Mouse (Mus musculus) midbrain, embryonic 12.5 days (tissue): ENCODE results near the gene Kcnh6. TPM values are rescaled to one million over a fixed set of nuclear protein-coding genes. Genes with fewer than 3 reads are reported as not detected.

ENCODE experiments used
- ATAC-seq: fragments of 200-750 bp; cut with Nextera tagmentation; 2 replicates; pipeline ENCODE4 v1.8.0; 2017; ENCODE audit warnings: low read depth, moderate TSS enrichment, moderate library complexity; ENCODE audit not compliant: low FRiP score
- H3K27ac ChIP-seq: fragments of 300-500 bp; sonication (generic); replicated peaks from 2 replicates; pipeline ENCODE4 v1.5.1; 2016; ENCODE audit warnings: mild to moderate bottlenecking
- H3K27me3 ChIP-seq: fragments of 300-500 bp; sonication (generic); 2 replicates; pipeline ENCODE4 v1.6.1; 2016; ENCODE audit warnings: mild to moderate bottlenecking
- H3K36me3 ChIP-seq: fragments of 300-500 bp; sonication (generic); 2 replicates; pipeline ENCODE4 v1.6.1; 2016
- H3K4me1 ChIP-seq: fragments of 300-500 bp; sonication (generic); 2 replicates; pipeline ENCODE4 v1.6.1; 2016
- H3K4me2 ChIP-seq: fragments of 300-500 bp; sonication (generic); replicated peaks from 2 replicates; pipeline ENCODE4 v1.6.1; 2016; ENCODE audit warnings: mild to moderate bottlenecking, moderate library complexity
- H3K4me3 ChIP-seq: fragments of 300-500 bp; sonication (generic); 2 replicates; pipeline ENCODE4 v1.5.1; 2016; ENCODE audit warnings: mild to moderate bottlenecking
- H3K9ac ChIP-seq: fragments of 300-500 bp; sonication (generic); replicated peaks from 2 replicates; pipeline ENCODE4 v1.6.1; 2016; ENCODE audit warnings: mild to moderate bottlenecking, moderate library complexity
- H3K9me3 ChIP-seq: fragments of 300-500 bp; sonication (generic); 2 replicates; pipeline ENCODE4 v1.6.1; 2016; ENCODE audit warnings: mild to moderate bottlenecking
- WGBS: fragments of 180-500 bp; shearing (Covaris S2); methylation state at CpG from one replicate; pipeline ENCODE4 v1.1.7; 2016; 5-methylcytosine and 5-hydroxymethylcytosine counted together
- polyA plus RNA-seq: library from polyadenylated mRNA; unstranded; fragments of >200 nt; fragmentation: Nextera tagmentation; extraction: Ambion mirVana; gene quantifications from 2 replicates; pipeline ENCODE4 v1.2.1, GENCODE M21; 2016

Kcnh6 gene
- polyA plus RNA-seq, 1 experiment from 2014 or later = 0.56 TPM

DNA sequence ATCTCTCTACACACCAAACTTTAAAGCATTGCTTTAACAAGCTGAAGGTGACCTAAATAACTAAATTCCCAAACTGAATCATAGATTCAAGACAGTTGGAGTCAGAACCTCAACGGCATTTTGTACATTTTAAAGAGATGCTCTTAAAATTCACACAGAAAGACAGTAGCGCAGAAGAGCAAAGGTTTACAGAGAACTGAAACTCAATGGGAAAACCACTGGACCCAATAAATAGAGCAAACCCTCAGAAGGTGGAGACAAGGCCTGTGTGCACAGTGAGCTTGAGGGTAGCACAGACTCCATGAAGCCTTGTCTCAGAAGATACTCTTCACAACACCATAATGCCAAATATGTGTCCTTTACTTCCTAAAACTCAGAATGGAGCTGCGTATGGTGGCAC lies 37.9 kb downstream of the Kcnh6 start:
- Histone ChIP-seq H3K27ac (no peak overlapping the region), H3K9ac (no peak overlapping the region), H3K4me3 (no peak overlapping the region), H3K36me3 (peaks cover 34% of the 10 kb centered on the region), H3K4me2 (no peak overlapping the region), H3K4me1 (no peaks in the 10 kb centered on the region), H3K27me3 (no peaks in the 10 kb centered on the region), H3K9me3 (no peaks in the 10 kb centered on the region)
- 92% methylated on average over 3 of the region's 3 CpGs for WGBS
- no peak for ATAC-seq

DNA sequence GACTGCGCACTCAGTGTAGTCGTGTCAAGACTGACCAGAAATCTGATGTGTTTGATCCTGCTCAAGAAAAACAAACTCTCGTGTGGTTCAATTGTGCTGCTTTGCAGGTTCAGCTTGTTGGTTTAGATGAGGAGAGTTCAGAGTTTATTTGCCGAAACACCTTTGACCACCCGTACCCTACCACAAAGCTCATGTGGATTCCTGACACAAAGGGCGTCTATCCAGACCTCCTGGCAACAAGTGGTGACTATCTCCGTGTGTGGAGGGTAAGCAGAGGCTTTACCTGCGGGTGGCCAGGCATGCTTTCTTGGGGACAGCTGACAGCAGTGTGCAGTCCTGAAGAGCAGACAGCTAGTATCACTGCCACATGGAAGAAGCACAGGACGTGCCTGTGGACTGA lies 38.7 kb downstream of the Kcnh6 start:
- 88% methylated on average over 9 of the region's 9 CpGs for WGBS
- H3K9ac ChIP-seq = no peak overlapping the region
- H3K4me3 ChIP-seq = no peak overlapping the region
- no peaks in the 10 kb centered on the region for H3K9me3 ChIP-seq
- no peak overlapping the region for H3K27ac ChIP-seq
- peaks cover 42% of the 10 kb centered on the region for H3K36me3 ChIP-seq
- no peak overlapping the region for H3K4me2 ChIP-seq
- no peak for ATAC-seq
- H3K27me3 ChIP-seq = no peaks in the 10 kb centered on the region
- H3K4me1 ChIP-seq = no peaks in the 10 kb centered on the region

DNA sequence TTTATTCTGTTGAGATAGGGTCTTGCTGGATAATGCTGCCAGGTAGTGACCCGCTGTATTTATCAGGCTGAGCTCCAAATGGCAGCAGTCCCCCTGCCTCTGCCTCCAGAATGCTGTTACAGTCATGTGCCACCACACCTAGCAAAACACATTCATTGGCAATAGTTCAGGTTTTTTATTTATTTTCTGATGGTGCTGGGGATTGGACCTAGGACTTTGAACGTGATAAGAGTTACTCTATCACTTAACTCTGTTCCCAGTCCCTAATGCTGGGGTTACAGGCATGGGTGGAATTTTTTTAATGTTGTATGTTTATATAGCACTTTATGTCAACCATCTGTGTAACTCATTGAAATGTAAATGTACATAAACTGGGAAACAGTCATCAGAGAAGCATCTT lies 46.0 kb downstream of the Kcnh6 start:
- H3K4me1 ChIP-seq = no peaks in the 10 kb centered on the region
- H3K27me3 ChIP-seq = no peaks in the 10 kb centered on the region
- no peak overlapping the region for H3K9ac ChIP-seq
- H3K4me3 ChIP-seq = no peak overlapping the region
- WGBS = 99% methylated on average over 2 of the region's 2 CpGs
- no peaks in the 10 kb centered on the region for H3K9me3 ChIP-seq
- ATAC-seq = no peak
- H3K36me3 ChIP-seq = peaks cover 92% of the 10 kb centered on the region
- no peak overlapping the region for H3K27ac ChIP-seq
- no peak overlapping the region for H3K4me2 ChIP-seq

DNA sequence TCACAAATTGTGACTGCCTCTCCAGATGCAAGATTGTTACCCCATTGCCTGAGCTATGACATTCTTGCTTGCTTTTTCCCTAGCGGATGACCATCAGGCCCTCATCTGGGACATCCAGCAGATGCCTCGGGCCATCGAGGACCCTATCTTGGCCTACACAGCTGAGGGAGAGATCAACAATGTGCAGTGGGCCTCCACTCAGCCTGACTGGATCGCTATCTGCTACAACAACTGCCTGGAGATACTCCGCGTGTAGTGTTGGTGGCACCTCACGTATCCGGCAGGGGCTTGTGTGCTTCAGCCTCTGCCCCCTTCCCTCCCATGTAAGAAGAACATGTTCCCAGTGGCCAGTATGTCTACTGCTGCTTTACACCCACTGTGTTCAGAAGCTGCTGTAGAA lies 46.7 kb downstream of the Kcnh6 start:
- H3K27me3 ChIP-seq = no peaks in the 10 kb centered on the region
- H3K9me3 ChIP-seq = no peaks in the 10 kb centered on the region
- ATAC-seq = no peak
- H3K4me1 ChIP-seq = no peaks in the 10 kb centered on the region
- no peak overlapping the region for H3K27ac ChIP-seq
- H3K9ac ChIP-seq = no peak overlapping the region
- 95% methylated on average over 8 of the region's 8 CpGs for WGBS
- H3K36me3 ChIP-seq = peaks cover 92% of the 10 kb centered on the region
- no peak overlapping the region for H3K4me2 ChIP-seq
- no peak overlapping the region for H3K4me3 ChIP-seq

DNA sequence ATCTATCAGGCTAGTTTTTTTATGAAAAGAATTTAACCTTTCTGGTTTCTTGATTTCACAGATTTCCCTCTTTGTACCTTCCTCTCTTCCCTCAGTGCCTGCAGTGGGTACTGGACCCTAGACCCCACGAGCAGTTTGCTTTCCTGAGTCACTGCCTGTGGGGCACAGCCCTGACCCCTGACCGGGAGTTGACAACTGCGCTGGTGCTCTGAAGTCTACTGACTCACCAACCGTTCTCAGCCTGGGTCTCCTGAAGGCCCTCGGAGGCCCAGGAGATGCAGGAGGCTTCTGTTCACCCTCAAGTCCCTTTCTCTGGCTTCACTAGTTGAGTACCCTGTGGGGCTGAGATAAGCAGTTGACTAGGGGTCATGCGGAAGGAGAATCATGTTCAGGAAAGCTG lies 47.4 kb downstream of the Kcnh6 start:
- Histone ChIP-seq H3K4me3 (no peak overlapping the region), H3K27me3 (no peaks in the 10 kb centered on the region), H3K4me1 (no peaks in the 10 kb centered on the region), H3K27ac (no peak overlapping the region), H3K9me3 (no peaks in the 10 kb centered on the region), H3K9ac (no peak overlapping the region), H3K4me2 (no peak overlapping the region), H3K36me3 (peaks cover 94% of the 10 kb centered on the region)
- WGBS = 86% methylated on average over 6 of the region's 6 CpGs
- ATAC-seq = no peak

DNA sequence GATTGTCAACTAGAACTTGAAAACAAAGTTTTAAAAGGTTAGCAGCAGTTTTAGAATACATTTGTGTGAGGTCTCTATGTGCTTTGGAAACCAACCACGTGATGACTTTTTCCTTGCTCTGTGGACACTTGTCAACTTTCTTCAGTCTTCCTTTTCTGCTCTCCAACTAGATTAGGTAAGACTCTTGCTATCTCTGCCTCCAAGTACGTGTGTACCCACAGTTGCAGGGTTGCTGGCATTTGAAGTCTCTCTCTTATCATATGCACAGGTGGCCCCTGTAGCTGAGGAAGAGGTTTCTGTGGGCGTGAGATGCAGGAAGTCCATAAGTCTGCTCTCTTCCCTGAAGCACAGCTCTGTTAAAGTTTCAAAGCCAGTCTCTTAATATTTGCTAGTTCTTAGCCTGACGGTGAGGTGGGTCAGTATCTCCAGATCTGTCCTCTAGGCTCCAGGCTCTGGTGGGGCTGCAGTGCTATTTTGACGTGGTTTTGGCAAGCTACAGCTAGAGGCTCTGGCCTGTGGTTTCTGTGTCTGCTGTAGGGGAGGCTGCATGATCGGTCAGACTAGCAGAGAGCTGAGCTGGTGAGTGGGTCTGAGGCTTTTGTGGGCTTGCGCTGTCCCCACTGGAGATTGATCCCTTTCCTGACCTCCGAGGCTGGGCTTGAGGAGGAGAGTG lies 49.0 kb downstream of the Kcnh6 start:
- no peak overlapping the region for H3K4me2 ChIP-seq
- H3K9ac ChIP-seq = no peak overlapping the region
- 94% methylated on average over 8 of the region's 8 CpGs for WGBS
- no peak overlapping the region for H3K4me3 ChIP-seq
- H3K9me3 ChIP-seq = no peaks in the 10 kb centered on the region
- no peaks in the 10 kb centered on the region for H3K27me3 ChIP-seq
- H3K36me3 ChIP-seq = peaks cover 78% of the 10 kb centered on the region
- H3K4me1 ChIP-seq = no peaks in the 10 kb centered on the region
- no peak for ATAC-seq
- no peak overlapping the region for H3K27ac ChIP-seq

DNA sequence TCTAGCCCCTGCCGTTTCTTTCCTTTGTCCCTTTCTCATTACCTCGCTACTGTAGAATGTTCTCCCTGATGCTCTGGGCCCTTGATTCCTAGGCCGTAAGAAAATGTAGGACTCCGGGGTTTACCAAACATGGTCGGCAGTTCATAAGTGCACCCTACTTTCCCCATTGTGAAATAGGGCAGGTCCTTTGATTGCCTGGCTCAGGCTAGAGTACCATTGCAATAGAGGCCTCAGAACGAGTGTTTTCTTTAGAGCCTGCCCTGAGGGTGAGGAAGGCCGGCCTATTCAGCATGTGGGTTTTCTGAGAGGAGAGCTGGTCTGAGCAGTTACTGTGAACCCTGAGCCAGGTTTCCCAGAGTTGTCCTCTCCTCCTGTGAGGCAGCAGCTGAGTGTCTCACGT lies 50.1 kb downstream of the Kcnh6 start:
- H3K4me1 ChIP-seq = no peaks in the 10 kb centered on the region
- no peak overlapping the region for H3K27ac ChIP-seq
- no peaks in the 10 kb centered on the region for H3K9me3 ChIP-seq
- H3K9ac ChIP-seq = no peak overlapping the region
- H3K4me2 ChIP-seq = no peak overlapping the region
- H3K36me3 ChIP-seq = peaks cover 69% of the 10 kb centered on the region
- WGBS = 85% methylated on average over 8 of the region's 8 CpGs
- H3K4me3 ChIP-seq = no peak overlapping the region
- ATAC-seq = no peak
- H3K27me3 ChIP-seq = no peaks in the 10 kb centered on the region

DNA sequence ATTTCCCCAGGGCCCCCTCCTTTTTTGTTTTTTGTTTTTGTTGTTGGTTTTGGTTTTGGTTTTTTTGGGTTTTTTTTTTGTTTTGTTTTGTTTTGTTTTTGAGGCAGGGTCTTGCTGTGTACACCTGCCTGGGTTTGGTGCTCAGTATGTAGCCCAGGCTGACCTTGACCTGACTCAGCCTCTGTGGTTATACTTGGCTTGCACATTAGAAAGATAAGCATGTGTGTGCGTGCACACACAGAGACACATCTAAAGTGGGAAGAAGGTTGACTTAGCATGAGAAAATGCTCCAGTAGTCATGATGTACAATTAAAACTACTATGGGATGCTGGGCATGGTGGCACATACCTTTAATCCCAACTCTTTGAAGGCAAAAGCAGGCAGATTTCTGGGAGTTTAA lies 52.6 kb downstream of the Kcnh6 start:
- Histone ChIP-seq H3K27me3 (no peaks in the 10 kb centered on the region), H3K9ac (no peak overlapping the region), H3K27ac (no peak overlapping the region), H3K4me3 (no peak overlapping the region), H3K9me3 (no peaks in the 10 kb centered on the region), H3K36me3 (peaks cover 44% of the 10 kb centered on the region), H3K4me1 (no peaks in the 10 kb centered on the region), H3K4me2 (no peak overlapping the region)
- ATAC-seq = no peak
- 90% methylated on average over 1 of the region's 1 CpGs for WGBS

DNA sequence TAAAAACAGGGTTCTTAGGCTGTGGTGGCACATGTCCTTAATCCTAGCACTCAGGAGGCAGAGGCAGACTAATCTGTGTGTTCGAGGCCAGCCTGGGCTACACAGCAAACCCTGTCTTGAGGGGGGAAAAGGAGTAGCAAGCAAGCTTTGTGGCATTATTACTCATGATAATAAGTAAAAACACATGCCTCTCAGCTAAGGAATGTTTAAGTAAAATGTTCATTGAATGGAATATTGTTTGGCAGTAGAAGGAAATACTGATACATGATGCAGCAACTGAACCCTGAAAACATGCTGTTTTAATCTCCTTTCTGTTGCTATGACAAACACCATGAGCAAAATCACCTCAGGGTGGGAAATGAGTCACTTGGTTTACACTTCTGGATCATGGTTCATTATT lies 53.4 kb downstream of the Kcnh6 start:
- no peak for ATAC-seq
- no peaks in the 10 kb centered on the region for H3K9me3 ChIP-seq
- H3K4me2 ChIP-seq = no peak overlapping the region
- no peaks in the 10 kb centered on the region for H3K4me1 ChIP-seq
- no peaks in the 10 kb centered on the region for H3K27me3 ChIP-seq
- H3K27ac ChIP-seq = no peak overlapping the region
- 88% methylated on average over 1 of the region's 1 CpGs for WGBS
- no peak overlapping the region for H3K9ac ChIP-seq
- no peak overlapping the region for H3K4me3 ChIP-seq
- H3K36me3 ChIP-seq = peaks cover 36% of the 10 kb centered on the region

DNA sequence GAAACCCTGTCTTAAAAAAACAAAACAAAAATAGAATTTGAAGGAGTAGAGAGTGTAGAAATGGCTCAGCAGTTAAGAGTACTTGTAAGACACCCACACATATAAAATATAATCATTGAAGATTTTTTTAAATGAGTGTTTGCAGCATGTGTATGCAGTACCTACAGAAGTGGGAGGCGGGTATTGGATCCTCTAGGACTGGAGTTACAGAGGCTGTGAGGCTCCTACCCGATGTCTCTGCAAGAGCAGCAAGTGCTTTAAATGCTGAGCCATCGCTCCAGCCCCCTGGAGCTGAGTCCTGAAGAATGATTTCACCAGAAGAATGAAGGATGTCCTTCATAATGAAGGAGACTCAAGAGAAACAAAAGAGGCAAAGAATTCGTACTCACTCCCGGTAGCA lies 55.8 kb downstream of the Kcnh6 start:
- WGBS = 80% methylated on average over 5 of the region's 5 CpGs
- Histone ChIP-seq H3K9me3 (no peaks in the 10 kb centered on the region), H3K27ac (no peak overlapping the region), H3K4me1 (peaks cover 6% of the 10 kb centered on the region), H3K4me2 (no peak overlapping the region), H3K9ac (no peak overlapping the region), H3K4me3 (no peak overlapping the region), H3K36me3 (peaks cover 11% of the 10 kb centered on the region), H3K27me3 (no peaks in the 10 kb centered on the region)
- ATAC-seq = no peak

DNA sequence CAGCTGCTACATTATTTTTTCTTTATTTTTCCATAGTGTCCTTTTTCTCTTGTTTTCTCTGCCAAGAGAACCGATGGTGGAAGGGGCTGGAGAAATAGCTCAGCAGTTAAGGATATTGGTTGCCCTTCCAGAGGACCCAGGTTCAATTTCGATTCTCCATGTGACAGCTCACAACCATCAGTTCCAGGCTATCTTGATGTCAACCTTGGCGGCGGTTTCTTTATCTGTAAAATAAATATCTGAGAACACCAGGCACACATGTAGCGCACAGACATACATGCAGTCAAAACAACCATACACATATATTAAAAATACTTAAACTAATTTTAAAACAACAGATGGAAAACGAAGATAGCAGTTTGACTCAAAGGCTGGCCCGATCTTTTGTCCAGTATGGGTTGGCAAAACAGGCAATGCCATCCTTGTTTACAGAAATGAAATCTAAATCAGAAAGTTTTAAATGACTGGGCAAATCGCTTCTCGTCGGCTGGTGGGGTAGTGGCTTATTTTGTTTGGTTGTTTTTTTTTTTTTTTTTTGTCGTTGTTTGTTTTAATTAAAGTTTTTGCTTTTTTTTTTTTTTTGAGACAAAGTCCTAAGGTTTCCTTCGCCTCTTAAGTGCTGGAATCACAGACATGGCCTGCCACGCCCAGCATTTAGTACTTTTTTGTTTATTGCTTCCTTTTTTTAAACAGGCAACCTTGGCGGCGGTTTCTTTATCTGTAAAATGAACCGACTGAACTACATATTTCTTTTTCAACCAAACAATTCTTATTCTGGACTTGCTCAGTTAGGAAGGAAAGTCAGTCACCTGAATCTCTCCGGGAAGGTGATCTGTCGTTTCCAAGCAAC lies 57.4 kb downstream of the Kcnh6 start:
- Histone ChIP-seq H3K27me3 (no peaks in the 10 kb centered on the region), H3K4me2 (peak overlapping the region; percentile 74), H3K27ac (no peak overlapping the region), H3K9ac (peak overlapping the region; percentile 82; the same call in 1 of the 2 replicates), H3K9me3 (no peaks in the 10 kb centered on the region), H3K4me3 (peak overlapping the region; percentile 87), H3K4me1 (peaks cover 6% of the 10 kb centered on the region), H3K36me3 (no peaks in the 10 kb centered on the region)
- WGBS = 44% methylated on average over 18 of the region's 18 CpGs
- ATAC-seq = no peak

DNA sequence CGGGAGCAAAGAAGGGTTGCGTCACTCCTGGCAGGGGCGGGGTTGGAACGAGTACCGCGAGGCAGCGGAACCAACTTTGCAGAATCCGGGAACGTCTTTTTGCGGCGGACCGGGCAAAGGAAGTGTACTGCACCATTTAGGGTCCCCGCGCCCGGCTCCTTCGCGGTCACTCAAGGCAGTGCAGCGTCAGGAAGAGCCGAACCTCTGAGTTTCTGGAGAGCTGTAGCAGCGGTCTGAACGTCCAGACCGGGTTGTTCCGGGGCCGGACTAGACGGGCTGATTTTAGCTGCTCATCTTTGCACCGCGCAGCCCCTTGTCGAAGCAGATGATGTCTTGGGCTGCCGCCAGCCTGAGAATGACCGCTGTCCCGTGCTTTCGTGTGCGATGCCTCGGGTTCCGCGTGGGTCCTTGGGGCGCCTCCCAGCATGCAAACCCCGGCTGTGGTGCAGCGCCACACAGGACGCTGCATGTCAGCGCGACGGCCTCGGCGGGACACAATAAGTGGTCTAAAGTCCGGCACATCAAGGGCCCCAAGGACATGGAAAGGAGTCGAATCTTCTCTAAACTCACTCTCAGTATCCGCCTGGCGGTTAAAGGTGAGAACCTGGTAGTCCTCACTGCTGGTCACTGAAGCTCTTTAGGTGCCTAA lies 58.1 kb downstream of the Kcnh6 start, which contains the start of gene Taco1:
TSS of gene Taco1 (plus strand) at position 139 of the 649 bp plus-strand sequence.
- H3K27me3 ChIP-seq = no peaks in the 10 kb centered on the region

More for the DNA sequence above, 58.1 kb downstream of the Kcnh6 start, which contains the start of gene Taco1:
- Histone ChIP-seq H3K36me3 (no peaks in the 10 kb centered on the region), H3K4me3 (peak within 1 kb of the TSS; percentile 87), H3K4me1 (peaks cover 6% of the 10 kb centered on the region), H3K9ac (peak within 1 kb of the TSS; percentile 82), H3K27ac (peak within 1 kb of the TSS; percentile 71; the same call in 1 of the 2 replicates), H3K9me3 (no peaks in the 10 kb centered on the region), H3K4me2 (peak within 1 kb of the TSS; percentile 74)
- peak; percentile 95 for ATAC-seq
- WGBS = under 1% methylated on average over 49 of the region's 49 CpGs
